Mouse (Mus musculus): Measurements from ENCODE around the gene Shroom3.

DNA sequence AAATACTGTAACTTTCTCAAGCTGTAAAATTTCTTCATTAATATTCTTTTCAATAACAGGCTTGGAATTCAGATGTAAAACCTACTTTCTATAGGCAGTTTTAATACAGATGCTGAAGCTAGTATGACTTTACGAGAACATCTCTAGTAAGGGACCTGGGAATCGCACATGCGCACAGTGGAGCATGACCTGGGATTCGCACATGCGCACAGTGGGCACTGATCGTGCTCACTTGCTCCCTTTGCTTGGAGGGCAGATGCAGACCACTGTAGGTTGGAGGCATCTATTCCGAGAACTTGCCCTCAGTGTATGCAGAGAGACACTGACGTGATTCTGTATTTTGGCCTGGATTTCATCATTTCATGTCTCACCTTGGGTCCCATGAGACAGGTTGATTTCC is 212.6 kb downstream of the Shroom3 start:
- TF ChIP-seq CTCF (IDR thresholded peaks at IDR 0.05; ENCODE audit: control insufficient read depth, insufficient read depth, low read length) = no peak
- no peak for TF ChIP-seq POLR2A (IDR thresholded peaks at IDR 0.05; ENCODE audit: borderline replicate concordance, control insufficient read depth, low read depth, low read length)

Measured in bone marrow, adult 2 months (tissue).